Mouse (Mus musculus): ENCODE measurements around the gene Sh2d1a. TPM values are rescaled to one million over a fixed set of nuclear protein-coding genes. Genes with fewer than 3 reads are reported as not detected.

Sh2d1a gene
- polyA plus RNA-seq (2015; fragmentation: Nextera tagmentation; extraction: Ambion mirVana), result 0.77 and 1.0 TPM in 2 replicates

- no peak for ATAC-seq (ENCODE audit: insufficient read depth, low FRiP score)
- 66% methylated on average over 13 of the region's 13 CpGs for WGBS
Measured at GRCm38 (mm10) chrX:42502291-42503043, at the start of gene Sh2d1a. TSS of gene Sh2d1a (plus strand) at chrX:42502453.

GRCm38 (mm10) chrX:42453001-42453400, 49.3 kb upstream of the Sh2d1a start:
- Histone ChIP-seq H3K36me3 (ENCODE audit: control insufficient read depth, insufficient read depth, low read length) (no peaks in the 10 kb centered on the region), H3K4me2 (ENCODE audit: low read depth, low read length) (no peak overlapping the region), H3K9me3 (replicated peaks; ENCODE audit: control insufficient read depth, low read length) (no peaks in the 10 kb centered on the region), H3K4me1 (ENCODE audit: control insufficient read depth, insufficient read depth, low read length) (no peaks in the 10 kb centered on the region), H3K4me3 (replicated peaks; ENCODE audit: low read length) (no peak overlapping the region), H3K27ac (ENCODE audit: low read length) (no peak overlapping the region), H3K27me3 (ENCODE audit: control insufficient read depth, insufficient read depth, low read length) (no peaks in the 10 kb centered on the region), H3K9ac (ENCODE audit: low read length) (no peak overlapping the region)
- WGBS, result 81% methylated on average over 1 of the region's 1 CpGs
- no peak for ATAC-seq (ENCODE audit: insufficient read depth, low FRiP score)

More at GRCm38 (mm10) chrX:42502291-42503043, at the start of gene Sh2d1a:
- Histone ChIP-seq H3K4me3 (replicated peaks; ENCODE audit: low read length) (no peak within 1 kb of the TSS), H3K9ac (ENCODE audit: low read length) (no peak within 1 kb of the TSS), H3K9me3 (replicated peaks; ENCODE audit: control insufficient read depth, low read length) (no peaks in the 10 kb centered on the region), H3K4me2 (ENCODE audit: low read depth, low read length) (no peak within 1 kb of the TSS), H3K27me3 (ENCODE audit: control insufficient read depth, insufficient read depth, low read length) (no peaks in the 10 kb centered on the region), H3K27ac (ENCODE audit: low read length) (no peak within 1 kb of the TSS), H3K4me1 (ENCODE audit: control insufficient read depth, insufficient read depth, low read length) (no peaks in the 10 kb centered on the region), H3K36me3 (ENCODE audit: control insufficient read depth, insufficient read depth, low read length) (no peaks in the 10 kb centered on the region)

GRCm38 (mm10) chrX:42454533-42454932, 47.7 kb upstream of the Sh2d1a start:
- no peaks in the 10 kb centered on the region for H3K27me3 ChIP-seq (ENCODE audit: control insufficient read depth, insufficient read depth, low read length)
- H3K9ac ChIP-seq (ENCODE audit: low read length), result no peak overlapping the region
- ATAC-seq (ENCODE audit: insufficient read depth, low FRiP score), result no peak
- H3K4me3 ChIP-seq (replicated peaks; ENCODE audit: low read length), result no peak overlapping the region
- H3K36me3 ChIP-seq (ENCODE audit: control insufficient read depth, insufficient read depth, low read length), result no peaks in the 10 kb centered on the region
- no peaks in the 10 kb centered on the region for H3K9me3 ChIP-seq (replicated peaks; ENCODE audit: control insufficient read depth, low read length)
- H3K27ac ChIP-seq (ENCODE audit: low read length), result no peak overlapping the region
- H3K4me1 ChIP-seq (ENCODE audit: control insufficient read depth, insufficient read depth, low read length), result no peaks in the 10 kb centered on the region
- 61% methylated on average over 7 of the region's 7 CpGs for WGBS
- H3K4me2 ChIP-seq (ENCODE audit: low read depth, low read length), result no peak overlapping the region

GRCm38 (mm10) chrX:42489446-42489845, 12.8 kb upstream of the Sh2d1a start, which contains the start of gene Tex13c2:
TSS of gene Tex13c2 (plus strand) at chrX:42489691.
- WGBS, result 92% methylated on average over 16 of the region's 16 CpGs
- H3K9ac ChIP-seq (ENCODE audit: low read length), result no peak within 1 kb of the TSS

GRCm38 (mm10) chrX:42490336-42490735, 11.9 kb upstream of the Sh2d1a start:
- Histone ChIP-seq H3K36me3 (ENCODE audit: control insufficient read depth, insufficient read depth, low read length) (no peaks in the 10 kb centered on the region), H3K27me3 (ENCODE audit: control insufficient read depth, insufficient read depth, low read length) (no peaks in the 10 kb centered on the region), H3K4me1 (ENCODE audit: control insufficient read depth, insufficient read depth, low read length) (no peaks in the 10 kb centered on the region), H3K9me3 (replicated peaks; ENCODE audit: control insufficient read depth, low read length) (no peaks in the 10 kb centered on the region), H3K27ac (ENCODE audit: low read length) (no peak overlapping the region), H3K4me2 (ENCODE audit: low read depth, low read length) (no peak overlapping the region), H3K4me3 (replicated peaks; ENCODE audit: low read length) (no peak overlapping the region), H3K9ac (ENCODE audit: low read length) (no peak overlapping the region)
- WGBS, result 95% methylated on average over 8 of the region's 8 CpGs
- no peak for ATAC-seq (ENCODE audit: insufficient read depth, low FRiP score)

More at GRCm38 (mm10) chrX:42489446-42489845, 12.8 kb upstream of the Sh2d1a start, which contains the start of gene Tex13c2:
- Histone ChIP-seq H3K36me3 (ENCODE audit: control insufficient read depth, insufficient read depth, low read length) (no peaks in the 10 kb centered on the region), H3K4me2 (ENCODE audit: low read depth, low read length) (no peak within 1 kb of the TSS), H3K4me3 (replicated peaks; ENCODE audit: low read length) (no peak within 1 kb of the TSS), H3K4me1 (ENCODE audit: control insufficient read depth, insufficient read depth, low read length) (no peaks in the 10 kb centered on the region), H3K27ac (ENCODE audit: low read length) (no peak within 1 kb of the TSS), H3K27me3 (ENCODE audit: control insufficient read depth, insufficient read depth, low read length) (no peaks in the 10 kb centered on the region), H3K9me3 (replicated peaks; ENCODE audit: control insufficient read depth, low read length) (no peaks in the 10 kb centered on the region)
- ATAC-seq (ENCODE audit: insufficient read depth, low FRiP score), result no peak

GRCm38 (mm10) chrX:42500538-42500937, 1.7 kb upstream of the Sh2d1a start:
- no peaks in the 10 kb centered on the region for H3K9me3 ChIP-seq (replicated peaks; ENCODE audit: control insufficient read depth, low read length)
- ATAC-seq (ENCODE audit: insufficient read depth, low FRiP score), result no peak
- no peak overlapping the region for H3K4me2 ChIP-seq (ENCODE audit: low read depth, low read length)

GRCm38 (mm10) chrX:42511105-42511504, 8.9 kb downstream of the Sh2d1a start:
- H3K27ac ChIP-seq (ENCODE audit: low read length), result no peak overlapping the region
- no peak overlapping the region for H3K4me2 ChIP-seq (ENCODE audit: low read depth, low read length)
- no peaks in the 10 kb centered on the region for H3K4me1 ChIP-seq (ENCODE audit: control insufficient read depth, insufficient read depth, low read length)
- no peak overlapping the region for H3K4me3 ChIP-seq (replicated peaks; ENCODE audit: low read length)
- no peaks in the 10 kb centered on the region for H3K27me3 ChIP-seq (ENCODE audit: control insufficient read depth, insufficient read depth, low read length)
- H3K36me3 ChIP-seq (ENCODE audit: control insufficient read depth, insufficient read depth, low read length), result no peaks in the 10 kb centered on the region
- H3K9ac ChIP-seq (ENCODE audit: low read length), result no peak overlapping the region
- ATAC-seq (ENCODE audit: insufficient read depth, low FRiP score), result no peak
- WGBS, result 76% methylated on average over 2 of the region's 2 CpGs
- no peaks in the 10 kb centered on the region for H3K9me3 ChIP-seq (replicated peaks; ENCODE audit: control insufficient read depth, low read length)

More at GRCm38 (mm10) chrX:42500538-42500937, 1.7 kb upstream of the Sh2d1a start:
- Histone ChIP-seq H3K4me1 (ENCODE audit: control insufficient read depth, insufficient read depth, low read length) (no peaks in the 10 kb centered on the region), H3K27ac (ENCODE audit: low read length) (no peak overlapping the region), H3K36me3 (ENCODE audit: control insufficient read depth, insufficient read depth, low read length) (no peaks in the 10 kb centered on the region), H3K9ac (ENCODE audit: low read length) (no peak overlapping the region), H3K4me3 (replicated peaks; ENCODE audit: low read length) (no peak overlapping the region), H3K27me3 (ENCODE audit: control insufficient read depth, insufficient read depth, low read length) (no peaks in the 10 kb centered on the region)

GRCm38 (mm10) chrX:42512567-42512966, 10.3 kb downstream of the Sh2d1a start:
- H3K4me2 ChIP-seq (ENCODE audit: low read depth, low read length), result no peak overlapping the region
- ATAC-seq (ENCODE audit: insufficient read depth, low FRiP score), result no peak
- H3K36me3 ChIP-seq (ENCODE audit: control insufficient read depth, insufficient read depth, low read length), result no peaks in the 10 kb centered on the region
- no peaks in the 10 kb centered on the region for H3K27me3 ChIP-seq (ENCODE audit: control insufficient read depth, insufficient read depth, low read length)
- H3K9me3 ChIP-seq (replicated peaks; ENCODE audit: control insufficient read depth, low read length), result no peaks in the 10 kb centered on the region
- no peak overlapping the region for H3K4me3 ChIP-seq (replicated peaks; ENCODE audit: low read length)
- no peak overlapping the region for H3K27ac ChIP-seq (ENCODE audit: low read length)
- no peak overlapping the region for H3K9ac ChIP-seq (ENCODE audit: low read length)
- H3K4me1 ChIP-seq (ENCODE audit: control insufficient read depth, insufficient read depth, low read length), result no peaks in the 10 kb centered on the region

GRCm38 (mm10) chrX:42522868-42523267, 20.6 kb downstream of the Sh2d1a start:
- Histone ChIP-seq H3K4me2 (ENCODE audit: low read depth, low read length) (no peak overlapping the region), H3K4me3 (replicated peaks; ENCODE audit: low read length) (no peak overlapping the region), H3K27me3 (ENCODE audit: control insufficient read depth, insufficient read depth, low read length) (no peaks in the 10 kb centered on the region), H3K4me1 (ENCODE audit: control insufficient read depth, insufficient read depth, low read length) (no peaks in the 10 kb centered on the region), H3K36me3 (ENCODE audit: control insufficient read depth, insufficient read depth, low read length) (no peaks in the 10 kb centered on the region), H3K9me3 (replicated peaks; ENCODE audit: control insufficient read depth, low read length) (no peaks in the 10 kb centered on the region), H3K27ac (ENCODE audit: low read length) (no peak overlapping the region), H3K9ac (ENCODE audit: low read length) (no peak overlapping the region)
- no peak for ATAC-seq (ENCODE audit: insufficient read depth, low FRiP score)
- WGBS, result 79% methylated on average over 2 of the region's 2 CpGs

Measured in stomach, embryonic 16.5 days (tissue).